Mouse (Mus musculus) forebrain, postnatal 0 days (tissue): ENCODE data around the gene Prkg1. TPM values are rescaled to one million over a fixed set of nuclear protein-coding genes. Genes with fewer than 3 reads are reported as not detected.

Source experiments
- ATAC-seq: fragments of 200-750 bp; cut with Nextera tagmentation; 2 replicates; pipeline ENCODE4 v1.8.0; 2017; ENCODE audit warnings: mild to moderate bottlenecking, moderate library complexity
- DNase-seq: peaks from one replicate; pipeline ENCODE4 v3.0.0-alpha.2; 2015
- H3K27ac ChIP-seq: fragments of 300-500 bp; sonication (generic); 2 replicates; pipeline ENCODE4 v1.5.1; 2014; ENCODE audit warnings: low read depth, mild to moderate bottlenecking, antibody characterized with exemption, low read length, moderate library complexity, mixed read lengths
- H3K27me3 ChIP-seq: fragments of 300-500 bp; sonication (generic); 2 replicates; pipeline ENCODE4 v1.6.1; 2014; ENCODE audit warnings: mild to moderate bottlenecking, low read length, mixed read lengths; ENCODE audit not compliant: insufficient read depth
- H3K36me3 ChIP-seq: fragments of 300-500 bp; sonication (generic); 2 replicates; pipeline ENCODE4 v1.6.1; 2014; ENCODE audit warnings: mild to moderate bottlenecking, moderate library complexity; ENCODE audit not compliant: insufficient read depth
- H3K4me1 ChIP-seq: fragments of 300-500 bp; sonication (generic); 2 replicates; pipeline ENCODE4 v1.6.1; 2014; ENCODE audit warnings: antibody characterized with exemption; ENCODE audit not compliant: insufficient read depth
- H3K4me2 ChIP-seq: fragments of 300-500 bp; sonication (generic); 2 replicates; pipeline ENCODE4 v1.6.1; 2014; ENCODE audit warnings: low read depth, mild to moderate bottlenecking, moderate library complexity
- H3K4me3 ChIP-seq: fragments of 300-500 bp; sonication (generic); 2 replicates; pipeline ENCODE4 v1.5.1; 2014; ENCODE audit warnings: low read depth, low read length, mixed read lengths
- H3K9ac ChIP-seq: fragments of 300-500 bp; sonication (generic); 2 replicates; pipeline ENCODE4 v1.6.1; 2014; ENCODE audit warnings: mild to moderate bottlenecking
- H3K9me3 ChIP-seq: fragments of 300-500 bp; sonication (generic); 2 replicates; pipeline ENCODE4 v1.6.1; 2016; ENCODE audit warnings: low read length
- CTCF ChIP-seq: sonication (generic); IDR thresholded peaks from 2 replicates; pipeline ENCODE4 v1.5.1; 2016; ENCODE audit warnings: antibody characterized with exemption, control low read depth, low read depth
- WGBS: fragments of 180-500 bp; shearing (Covaris S2); extraction: QIAGEN DNeasy Blood & Tissue Kit; methylation state at CpG from one replicate; pipeline ENCODE4 v1.1.7; 2014; 5-methylcytosine and 5-hydroxymethylcytosine counted together
- polyA plus RNA-seq: library from polyadenylated mRNA; unstranded; fragments of >200 nt; fragmentation: Nextera tagmentation; extraction: Ambion mirVana; gene quantifications from 2 replicates; pipeline ENCODE4 v1.2.1, GENCODE M21; 2015
- total RNA-seq: library from RNA; depleted of rRNA; stranded (reverse); fragments of >200 nt; gene quantifications from 2 replicates; pipeline ENCODE4 v1.2.3, GENCODE M21; 2014

Gene Prkg1
- total and polyA plus RNA-seq, 2 experiments from 2014 or later: 3.2 to 9.9 TPM

GRCm38 (mm10) chr19:30978096-30978495, 786.7 kb downstream of the Prkg1 start:
- no peak for TF ChIP-seq CTCF
- Histone ChIP-seq H3K4me1 (no peaks in the 10 kb centered on the region), H3K27ac (no peak overlapping the region), H3K36me3 (no peaks in the 10 kb centered on the region), H3K27me3 (no peaks in the 10 kb centered on the region), H3K4me3 (no peak overlapping the region), H3K9me3 (no peaks in the 10 kb centered on the region), H3K9ac (no peak overlapping the region), H3K4me2 (no peak overlapping the region)
- no peak for ATAC-seq
- no peak for DNase-seq
- 90% methylated on average over 4 of the region's 4 CpGs for WGBS

GRCm38 (mm10) chr19:30950610-30951009, 814.2 kb downstream of the Prkg1 start:
- Histone ChIP-seq H3K27me3 (no peaks in the 10 kb centered on the region), H3K9ac (no peak overlapping the region), H3K4me2 (no peak overlapping the region), H3K4me3 (no peak overlapping the region), H3K9me3 (no peaks in the 10 kb centered on the region), H3K4me1 (no peaks in the 10 kb centered on the region), H3K36me3 (no peaks in the 10 kb centered on the region), H3K27ac (no peak overlapping the region)
- DNase-seq (no peak), ATAC-seq (no peak)
- 74% methylated on average over 3 of the region's 3 CpGs for WGBS
- no peak for TF ChIP-seq CTCF

- Histone ChIP-seq H3K4me3 (no peak overlapping the region), H3K9me3 (no peaks in the 10 kb centered on the region), H3K36me3 (no peaks in the 10 kb centered on the region), H3K27ac (no peak overlapping the region), H3K27me3 (no peaks in the 10 kb centered on the region), H3K4me1 (no peaks in the 10 kb centered on the region), H3K4me2 (no peak overlapping the region), H3K9ac (no peak overlapping the region)
- no peak for DNase-seq
- WGBS: 58% methylated on average over 1 of the region's 1 CpGs
- no peak for TF ChIP-seq CTCF
- no peak for ATAC-seq
Measured at GRCm38 (mm10) chr19:30948202-30948601, 816.6 kb downstream of the Prkg1 start.

- H3K4me3 ChIP-seq: no peak overlapping the region
- no peak overlapping the region for H3K9ac ChIP-seq
- DNase-seq (no peak), ATAC-seq (no peak)
- H3K4me2 ChIP-seq: no peak overlapping the region
- no peaks in the 10 kb centered on the region for H3K4me1 ChIP-seq
- WGBS: 74% methylated on average over 5 of the region's 5 CpGs
- no peak overlapping the region for H3K27ac ChIP-seq
- H3K27me3 ChIP-seq: no peaks in the 10 kb centered on the region
- H3K36me3 ChIP-seq: no peaks in the 10 kb centered on the region
- no peaks in the 10 kb centered on the region for H3K9me3 ChIP-seq
- no peak for TF ChIP-seq CTCF
Measured at GRCm38 (mm10) chr19:30942369-30942992, 822.4 kb downstream of the Prkg1 start.

- Histone ChIP-seq H3K4me3 (no peak overlapping the region), H3K27ac (no peak overlapping the region), H3K27me3 (no peaks in the 10 kb centered on the region), H3K9me3 (no peaks in the 10 kb centered on the region), H3K36me3 (no peaks in the 10 kb centered on the region), H3K9ac (no peak overlapping the region), H3K4me2 (no peak overlapping the region), H3K4me1 (no peaks in the 10 kb centered on the region)
- no peak for TF ChIP-seq CTCF
- WGBS: 85% methylated on average over 2 of the region's 2 CpGs
- ATAC-seq: no peak
- DNase-seq: no peak
Measured at GRCm38 (mm10) chr19:30938058-30938457, 826.8 kb downstream of the Prkg1 start.

- H3K27ac ChIP-seq: no peak overlapping the region
- H3K36me3 ChIP-seq: no peaks in the 10 kb centered on the region
- no peak overlapping the region for H3K4me2 ChIP-seq
- DNase-seq (no peak), ATAC-seq (no peak)
- H3K9ac ChIP-seq: no peak overlapping the region
- no peak overlapping the region for H3K4me3 ChIP-seq
- no peaks in the 10 kb centered on the region for H3K4me1 ChIP-seq
- TF ChIP-seq CTCF: no peak
- no peaks in the 10 kb centered on the region for H3K9me3 ChIP-seq
- no peaks in the 10 kb centered on the region for H3K27me3 ChIP-seq
- WGBS: 93% methylated on average over 5 of the region's 5 CpGs
Measured at GRCm38 (mm10) chr19:30931469-30932192, 833.2 kb downstream of the Prkg1 start.

GRCm38 (mm10) chr19:30924032-30924431, 840.8 kb downstream of the Prkg1 start:
- Histone ChIP-seq H3K9me3 (no peaks in the 10 kb centered on the region), H3K27ac (no peak overlapping the region), H3K36me3 (no peaks in the 10 kb centered on the region), H3K4me1 (no peaks in the 10 kb centered on the region), H3K4me2 (no peak overlapping the region), H3K27me3 (no peaks in the 10 kb centered on the region), H3K4me3 (no peak overlapping the region), H3K9ac (no peak overlapping the region)
- DNase-seq (no peak), ATAC-seq (no peak)
- WGBS: 89% methylated on average over 1 of the region's 1 CpGs
- TF ChIP-seq CTCF: no peak
